Mouse (Mus musculus): ENCODE results near the gene Gm49388.

DNA sequence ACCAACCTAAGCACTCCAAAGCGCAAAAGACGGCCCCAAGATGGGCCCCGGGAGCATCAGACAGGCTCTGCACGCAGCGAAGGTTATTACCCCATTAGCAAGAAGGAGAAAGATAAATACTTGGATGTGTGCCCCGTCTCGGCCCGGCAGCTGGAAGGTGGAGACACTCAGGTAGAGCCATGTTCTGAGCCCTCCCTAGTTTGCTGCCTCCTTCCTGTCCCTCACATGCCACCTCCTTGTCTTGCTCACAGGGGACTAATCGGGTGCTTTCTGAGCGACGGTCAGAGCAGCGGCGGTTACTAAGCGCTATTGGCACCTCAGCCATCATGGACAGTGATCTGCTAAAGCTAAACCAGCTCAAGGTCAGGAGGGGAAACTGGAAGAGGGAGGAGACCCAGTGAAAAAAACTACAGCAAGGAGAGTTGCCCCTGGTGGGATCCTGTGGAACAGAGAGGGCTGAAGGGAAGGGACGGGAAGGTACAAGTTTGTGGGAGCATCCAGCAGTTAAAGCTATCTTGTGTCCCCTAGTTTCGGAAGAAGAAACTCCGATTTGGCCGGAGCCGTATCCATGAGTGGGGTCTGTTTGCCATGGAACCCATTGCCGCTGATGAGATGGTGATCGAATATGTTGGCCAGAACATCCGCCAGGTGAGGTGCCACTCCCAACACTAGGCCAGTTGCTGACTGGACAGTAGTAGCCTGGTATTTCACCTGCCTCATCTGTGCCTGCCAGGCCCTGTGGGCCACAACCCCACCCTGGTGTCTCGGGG is 11.9 kb downstream of the Gm49388 start:
- no peak for TF ChIP-seq CTCF (IDR thresholded peaks at IDR 0.05; ENCODE audit: low read depth)
- no peak for TF ChIP-seq EP300 (IDR thresholded peaks at IDR 0.05; ENCODE audit: low read depth)

Measured in liver, postnatal 0 days (tissue).